Mouse (Mus musculus) bone marrow, adult 2 months (tissue): ENCODE data around the gene Slamf6.

Experiments used
- CTCF ChIP-seq: fragments of 200-500 bp; IDR thresholded peaks from 2 replicates; pipeline ENCODE4 v1.5.1; 2011; ENCODE audit warnings: low read length, control low read depth; ENCODE audit not compliant: control insufficient read depth, insufficient read depth
- POLR2A ChIP-seq: fragments of 200-500 bp; IDR thresholded peaks from 2 replicates; pipeline ENCODE4 v1.6.1; 2011; ENCODE audit warnings: low read depth, mild to moderate bottlenecking, control low read depth, low read length, borderline replicate concordance; ENCODE audit not compliant: control insufficient read depth

- TF ChIP-seq POLR2A (no peak), CTCF (no peak)
These were observed 75.7 kb downstream of the Slamf6 start for GRCm38 (mm10) chr1:171992901-171993530.
